In the genomic region with DNA sequence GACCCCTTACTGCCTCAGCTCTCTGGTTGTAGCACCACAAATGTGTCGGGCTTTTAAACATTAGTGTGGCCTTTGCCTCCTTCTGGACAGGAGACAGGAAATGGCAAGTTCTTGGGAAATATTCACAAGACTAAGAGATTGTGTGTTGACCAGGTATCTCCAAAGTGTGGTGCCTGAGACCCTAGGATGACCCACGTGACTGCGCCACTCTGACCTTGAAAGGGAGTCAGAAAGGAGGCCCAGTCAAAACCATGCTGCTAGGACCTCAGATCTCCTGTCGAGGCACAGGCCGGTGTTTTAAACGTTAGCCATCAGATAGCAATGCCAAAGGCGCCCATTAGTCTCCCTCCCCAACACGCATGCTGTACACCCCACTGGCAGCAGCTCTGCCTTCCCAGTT, we compare ENCODE assay signal across 16 mouse cellular contexts.
"Had no signal": no experiment of that assay in that cellular context is flagged by ENCODE, and none has a peak within 500 bp of the region (broad histone marks: within the 10 kb centered on the region; RNA-seq: fewer than 3 reads in every experiment).

No protein-coding gene starts in this region.

- H3K36me3 ChIP-seq: neural tube, embryonic 13.5 days; neural tube, embryonic 15.5 days; stomach, embryonic 15.5 days had no signal

- H3K9me3 ChIP-seq: neural tube, embryonic 13.5 days; neural tube, embryonic 15.5 days; stomach, embryonic 15.5 days had no signal

- H3K27me3 ChIP-seq: neural tube, embryonic 13.5 days; neural tube, embryonic 15.5 days; stomach, embryonic 15.5 days had no signal

- H3K4me1 ChIP-seq: stomach, embryonic 15.5 days had no signal

- DNase-seq: retina, postnatal 1 day; right cerebral cortex, adult 18-20 months; right cerebral cortex, postnatal 14 days; right cerebral cortex, postnatal 25 days; right cerebral cortex, postnatal 4 days; spleen, adult 18-20 months; thymus, adult 18-20 months; thymus, adult 2 months; thymus, postnatal 14 days; thymus, postnatal 25 days; thymus, postnatal 36 days; thymus, postnatal 4 days had no signal

- H3K27ac ChIP-seq: neural tube, embryonic 13.5 days; neural tube, embryonic 15.5 days; stomach, embryonic 15.5 days; stomach, postnatal 0 days had no signal

- H3K4me3 ChIP-seq: neural tube, embryonic 13.5 days; neural tube, embryonic 15.5 days; stomach, embryonic 15.5 days had no signal
